Mouse (Mus musculus): ENCODE data around the gene Dap. TPM values are rescaled to one million over a fixed set of nuclear protein-coding genes. Genes with fewer than 3 reads are reported as not detected.

Dap gene
- total RNA-seq, 2 experiments from 2014 or later: 5.5 to 6.4 TPM

- intact Hi-C loops (cut with DNase I): no loop called here
- Histone ChIP-seq H3K4me3 (no peak overlapping the region), H3K27ac (no peak overlapping the region)
- no peak for DNase-seq (ENCODE audit: extremely low spot score in 1 of 2, low spot score in 2 of 2)
- no peak for TF ChIP-seq CTCF (IDR thresholded peaks at IDR 0.05)
Measured at GRCm38 (mm10) chr15:31240181-31240580, 16.1 kb downstream of the Dap start.

DNA sequence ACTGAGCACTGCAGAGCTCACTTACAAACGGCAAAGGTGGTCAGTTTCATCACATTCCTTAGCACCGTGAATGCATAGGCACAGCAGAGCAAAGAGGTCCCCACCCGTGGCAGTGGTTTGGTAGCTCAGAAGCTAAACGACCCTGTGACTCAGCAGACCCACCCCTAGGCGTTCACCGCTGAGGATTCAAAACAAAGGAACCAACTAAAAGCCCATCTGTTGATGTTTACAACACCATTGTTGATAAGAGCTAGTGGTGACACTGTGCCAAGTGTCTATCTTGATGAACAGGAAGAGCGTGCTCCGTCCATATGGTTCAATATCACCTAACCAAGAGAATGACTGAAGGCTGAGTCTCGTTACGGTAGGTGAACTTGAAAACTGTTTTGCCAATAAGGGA, 19.1 kb downstream of the Dap start:
- no peak for TF ChIP-seq CTCF (IDR thresholded peaks at IDR 0.05)
- intact Hi-C loops (cut with DNase I): no loop called here
- no peak overlapping the region for H3K4me3 ChIP-seq

DNA sequence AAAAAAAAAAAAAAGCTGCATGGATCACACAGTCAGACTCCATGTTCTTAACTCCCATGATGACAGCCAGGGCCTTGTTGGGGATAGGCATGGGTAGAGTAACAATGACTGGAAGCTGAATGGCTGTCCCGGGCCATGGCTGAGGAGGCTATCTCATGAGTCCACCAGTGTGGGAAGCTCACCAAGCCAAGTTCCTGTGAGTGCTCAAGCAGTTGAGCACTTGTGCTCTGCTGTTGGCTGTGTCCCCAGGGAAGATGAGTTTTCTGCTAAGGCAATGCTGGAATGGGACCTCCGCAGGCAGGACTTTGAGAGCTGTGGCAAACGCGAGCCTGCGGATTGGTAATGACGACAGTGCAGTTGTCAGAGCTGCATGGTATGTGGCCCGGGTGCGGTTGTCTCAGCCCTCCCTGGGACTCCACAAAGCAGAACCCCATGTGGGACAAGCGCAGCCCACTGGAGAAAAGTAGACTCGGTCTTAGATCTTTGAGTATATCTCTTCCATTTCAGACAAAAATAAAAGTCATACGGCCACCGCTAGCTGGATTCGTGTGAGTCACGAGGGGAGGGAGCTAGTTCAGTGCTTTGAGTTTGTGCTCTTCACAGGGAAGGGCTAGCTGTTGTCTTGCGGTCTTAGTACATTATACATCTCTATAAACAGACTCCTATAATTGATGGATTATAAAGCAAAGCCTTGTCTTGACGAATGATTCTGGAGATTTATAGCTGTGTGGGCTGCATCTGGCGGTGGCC, 20.8 kb downstream of the Dap start:
- no peak overlapping the region for H3K27ac ChIP-seq
- intact Hi-C loops (cut with DNase I): loop anchor here (5.0 kb wide), 1 partner anchor 1073 kb away; the partner anchor contains the start of gene Ctnnd2
- DNase-seq (ENCODE audit: extremely low spot score in 1 of 2, low spot score in 2 of 2): no peak
- no peak for TF ChIP-seq CTCF (IDR thresholded peaks at IDR 0.05)
- H3K4me3 ChIP-seq: no peak overlapping the region

More for the DNA sequence above, 19.1 kb downstream of the Dap start:
- no peak for DNase-seq (ENCODE audit: extremely low spot score in 1 of 2, low spot score in 2 of 2)
- no peak overlapping the region for H3K27ac ChIP-seq

GRCm38 (mm10) chr15:31245934-31246333, 21.8 kb downstream of the Dap start:
- DNase-seq (ENCODE audit: extremely low spot score in 1 of 2, low spot score in 2 of 2): no peak
- no peak for TF ChIP-seq CTCF (IDR thresholded peaks at IDR 0.05)
- H3K4me3 ChIP-seq: no peak overlapping the region
- intact Hi-C loops (cut with DNase I): loop anchor here (5.0 kb wide), 1 partner anchor 1074 kb away; the partner anchor contains the start of gene Ctnnd2
- H3K27ac ChIP-seq: no peak overlapping the region

DNA sequence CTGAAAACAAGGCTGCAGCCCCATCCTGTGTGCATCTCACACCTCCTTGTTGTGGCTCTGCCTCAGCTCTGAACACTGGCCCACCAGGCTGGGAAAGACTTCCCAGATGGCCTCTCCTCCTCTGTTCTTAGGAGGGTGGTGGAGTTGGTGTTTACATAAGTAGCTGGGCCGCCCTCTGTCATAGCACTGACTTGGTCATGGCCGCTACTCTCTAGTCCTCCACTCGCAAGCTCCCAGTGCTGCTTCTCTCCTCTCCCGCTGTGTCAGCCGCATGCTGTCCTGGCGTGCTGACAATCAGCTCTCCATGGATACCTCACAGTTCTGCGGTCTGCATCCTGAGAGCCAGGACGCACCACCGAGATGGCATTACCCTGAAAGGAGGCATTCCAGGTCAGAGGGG, 22.9 kb downstream of the Dap start:
- TF ChIP-seq CTCF (IDR thresholded peaks at IDR 0.05): no peak
- Histone ChIP-seq H3K4me3 (no peak overlapping the region), H3K27ac (no peak overlapping the region)
- peak in 1 of 2 experiments; percentile 36 for DNase-seq (ENCODE audit: extremely low spot score in 1 of 2, low spot score in 2 of 2)
- intact Hi-C loops (cut with DNase I): loop anchor here (5.0 kb wide), 1 partner anchor 1075 kb away; the partner anchor contains the start of gene Ctnnd2

- no peak overlapping the region for H3K4me3 ChIP-seq
- H3K27ac ChIP-seq: no peak overlapping the region
- DNase-seq (ENCODE audit: extremely low spot score in 1 of 2, low spot score in 2 of 2): no peak
- intact Hi-C loops (cut with DNase I): loop anchor here (5.0 kb wide), 1 partner anchor 1077 kb away; the partner anchor contains the start of gene Ctnnd2
- TF ChIP-seq CTCF (IDR thresholded peaks at IDR 0.05): no peak
Measured at GRCm38 (mm10) chr15:31248882-31249281, 24.8 kb downstream of the Dap start.

DNA sequence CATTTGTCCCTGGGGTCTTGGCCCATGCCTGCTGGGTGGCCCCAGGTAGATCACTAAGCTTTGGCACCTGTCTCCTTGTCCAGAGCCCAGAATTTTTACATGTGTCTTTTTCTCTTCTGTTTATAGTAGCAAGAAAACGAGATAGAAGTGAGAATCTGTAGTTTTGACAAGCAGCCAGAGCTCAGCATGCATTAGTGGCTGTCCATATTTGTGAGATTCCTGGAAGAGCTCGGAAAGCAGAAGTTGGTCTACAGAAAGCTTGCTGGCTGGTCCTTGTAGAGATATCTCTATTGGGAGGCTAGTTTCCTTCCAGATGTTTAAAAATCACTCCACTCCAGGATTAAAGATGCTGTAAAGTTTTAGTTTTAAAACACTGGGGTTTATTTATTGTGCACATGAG, 25.9 kb downstream of the Dap start:
- no peak for TF ChIP-seq CTCF (IDR thresholded peaks at IDR 0.05)
- intact Hi-C loops (cut with DNase I): no loop called here
- no peak overlapping the region for H3K27ac ChIP-seq
- H3K4me3 ChIP-seq: no peak overlapping the region
- no peak for DNase-seq (ENCODE audit: extremely low spot score in 1 of 2, low spot score in 2 of 2)

DNA sequence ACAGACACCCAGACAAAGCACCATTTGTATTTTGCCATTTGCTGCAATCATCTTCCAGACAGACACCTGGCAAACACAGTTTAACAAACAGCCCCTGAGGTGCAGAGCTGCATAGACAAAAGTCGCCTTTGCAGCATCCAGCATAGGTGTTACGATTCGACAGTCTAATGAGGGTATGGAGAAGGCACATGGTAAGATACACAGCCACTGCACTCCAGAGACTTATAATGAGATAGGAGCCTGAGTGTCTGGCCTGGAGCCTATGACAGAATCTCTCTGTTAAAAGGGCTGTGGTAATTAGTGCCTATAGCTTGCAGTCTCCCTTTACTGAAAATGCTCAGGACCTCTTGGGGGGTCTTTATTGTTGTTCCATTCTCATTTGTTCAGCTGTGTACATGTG, 26.6 kb downstream of the Dap start:
- Histone ChIP-seq H3K4me3 (no peak overlapping the region), H3K27ac (no peak overlapping the region)
- intact Hi-C loops (cut with DNase I): no loop called here
- TF ChIP-seq CTCF (IDR thresholded peaks at IDR 0.05): no peak
- no peak for DNase-seq (ENCODE audit: extremely low spot score in 1 of 2, low spot score in 2 of 2)

GRCm38 (mm10) chr15:31251189-31251588, 27.1 kb downstream of the Dap start:
- intact Hi-C loops (cut with DNase I): no loop called here
- Histone ChIP-seq H3K4me3 (no peak overlapping the region), H3K27ac (no peak overlapping the region)
- DNase-seq (ENCODE audit: extremely low spot score in 1 of 2, low spot score in 2 of 2): no peak
- no peak for TF ChIP-seq CTCF (IDR thresholded peaks at IDR 0.05)

GRCm38 (mm10) chr15:31252590-31253311, 28.6 kb downstream of the Dap start:
- Histone ChIP-seq H3K27ac (no peak overlapping the region), H3K4me3 (no peak overlapping the region)
- intact Hi-C loops (cut with DNase I): no loop called here
- no peak for TF ChIP-seq CTCF (IDR thresholded peaks at IDR 0.05)
- no peak for DNase-seq (ENCODE audit: extremely low spot score in 1 of 2, low spot score in 2 of 2)

DNA sequence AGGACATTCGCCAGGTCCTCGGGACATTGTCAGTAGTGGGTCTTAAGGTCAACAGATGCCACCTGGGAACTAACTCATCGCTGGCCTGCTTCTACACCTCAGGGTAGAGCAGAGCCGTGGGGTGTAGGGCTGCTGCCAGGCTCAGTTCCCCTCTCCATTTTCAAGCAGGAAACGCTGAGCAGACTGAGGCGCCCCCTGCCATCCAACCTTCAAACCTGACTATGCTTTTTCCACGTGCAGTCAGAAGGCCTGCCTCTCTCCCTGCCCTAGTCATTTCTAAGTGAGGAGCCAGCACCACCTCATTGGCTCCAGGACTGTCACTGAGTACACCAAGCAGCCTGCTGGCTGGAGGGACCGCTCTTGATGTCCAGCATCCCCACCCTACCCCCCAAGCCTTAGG, 29.3 kb downstream of the Dap start:
- Histone ChIP-seq H3K4me3 (no peak overlapping the region), H3K27ac (no peak overlapping the region)
- no peak for TF ChIP-seq CTCF (IDR thresholded peaks at IDR 0.05)
- no peak for DNase-seq (ENCODE audit: extremely low spot score in 1 of 2, low spot score in 2 of 2)
- intact Hi-C loops (cut with DNase I): no loop called here

- no peak overlapping the region for H3K27ac ChIP-seq
- DNase-seq (ENCODE audit: extremely low spot score in 1 of 2, low spot score in 2 of 2): no peak
- intact Hi-C loops (cut with DNase I): no loop called here
- no peak for TF ChIP-seq CTCF (IDR thresholded peaks at IDR 0.05)
- no peak overlapping the region for H3K4me3 ChIP-seq
Measured at GRCm38 (mm10) chr15:31253963-31254362, 29.8 kb downstream of the Dap start.

All from left cerebral cortex, adult 2 months (tissue).